Mouse (Mus musculus) adipose tissue, adult 10 weeks (tissue): Measurements from ENCODE around the gene Olfr1265. TPM values are rescaled to one million over a fixed set of nuclear protein-coding genes. Genes with fewer than 3 reads are reported as not detected.

Experiments
- polyA plus RNA-seq: library from polyadenylated mRNA; stranded (reverse); fragments of 350-450 nt; fragmentation: Illumina TruSeq; extraction: RNeasy Lipid Tissue Mini Kit (QIAGEN cat#74804); gene quantifications from one replicate; pipeline ENCODE4 v1.2.3, GENCODE M21; 2014; ENCODE audit warnings: low read depth, low replicate concordance

The Olfr1265 gene
- not detected for polyA plus RNA-seq

GRCm38 (mm10) chr2:90035037-90035436, at the start of gene Olfr1265:
Olfr1265 (plus strand) TSS chr2:90035337.

GRCm38 (mm10) chr2:89990921-89991320, 44.2 kb upstream of the Olfr1265 start, which contains the start of gene Olfr1261:
Olfr1261 (plus strand) TSS chr2:89991221.

DNA sequence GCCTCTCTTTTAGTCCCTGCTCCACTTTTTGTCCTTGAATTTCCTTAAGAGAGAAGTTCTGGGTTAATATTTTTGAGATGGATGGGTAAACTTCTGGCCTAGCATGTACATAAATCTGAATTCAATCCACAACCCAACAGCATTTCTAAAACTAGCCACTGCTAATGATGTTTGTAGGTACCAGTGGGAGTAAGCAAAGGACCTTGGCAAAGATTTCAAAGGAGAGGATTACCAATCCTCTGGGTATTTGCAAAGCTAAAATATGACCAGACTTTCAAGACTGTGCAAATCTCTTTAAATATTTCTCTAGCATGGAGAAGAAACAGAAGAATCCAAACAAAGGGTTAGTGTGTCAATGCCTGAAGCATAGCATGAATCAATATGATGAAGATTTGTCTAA, 35.3 kb upstream of the Olfr1265 start, which contains the start of gene Olfr1262:
Gene Olfr1262, plus strand, starts transcription at position 301 of the 400 bp plus-strand sequence.

DNA sequence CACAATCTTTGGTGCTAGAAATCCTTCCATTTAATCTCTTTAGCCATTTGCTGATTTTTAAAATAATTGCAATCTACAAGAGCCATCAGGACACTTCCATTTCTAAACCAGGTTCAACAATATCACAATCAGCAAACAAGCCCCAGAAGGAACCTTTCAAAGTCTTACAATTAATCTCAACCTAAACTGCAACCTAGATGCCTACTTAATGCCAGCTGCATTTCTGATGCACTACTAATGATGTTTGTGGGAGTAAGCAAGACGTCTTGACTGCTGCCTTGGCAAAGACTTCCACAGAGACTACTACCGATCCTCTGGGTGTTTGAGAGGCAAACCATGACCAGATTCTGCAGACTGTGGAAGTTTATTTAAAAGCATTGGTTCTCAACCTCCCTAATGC, 23.3 kb upstream of the Olfr1265 start, which contains the start of gene Olfr1263:
Gene Olfr1263, plus strand, starts transcription at position 301 of the 400 bp plus-strand sequence.

GRCm38 (mm10) chr2:90025477-90025876, 9.7 kb upstream of the Olfr1265 start, which contains the start of gene Olfr1264:
Olfr1264 (minus strand) TSS chr2:90025577.

GRCm38 (mm10) chr2:90063494-90063893, 28.4 kb downstream of the Olfr1265 start, which contains the start of gene Olfr140:
Olfr140 (minus strand) TSS chr2:90063594.

Other genes with a start within 250 kb of the Olfr1265 start
- not detected for gene Olfr1254, start 241.7 kb upstream of the Olfr1265 start, polyA plus RNA-seq
- gene Olfr1255, start 223.3 kb upstream of the Olfr1265 start, polyA plus RNA-seq: not detected
- not detected for gene Olfr1256, start 193.8 kb upstream of the Olfr1265 start, polyA plus RNA-seq
- gene Olfr48, start 187.1 kb upstream of the Olfr1265 start, polyA plus RNA-seq: not detected
- gene Olfr1257, start 156.9 kb upstream of the Olfr1265 start, polyA plus RNA-seq: not detected
- gene Olfr1258, start 108.0 kb upstream of the Olfr1265 start, polyA plus RNA-seq: not detected
- gene Olfr1259, start 86.7 kb upstream of the Olfr1265 start, polyA plus RNA-seq: not detected
- gene Olfr1260, start 61.0 kb upstream of the Olfr1265 start, polyA plus RNA-seq: not detected
- gene Olfr1261, start 44.1 kb upstream of the Olfr1265 start, polyA plus RNA-seq: not detected
- gene Olfr1262, start 35.2 kb upstream of the Olfr1265 start, polyA plus RNA-seq: not detected
- gene Olfr1263, start 23.2 kb upstream of the Olfr1265 start, polyA plus RNA-seq: not detected
- not detected for gene Olfr1264, start 9.8 kb upstream of the Olfr1265 start, polyA plus RNA-seq
- not detected for gene Olfr140, start 28.3 kb downstream of the Olfr1265 start, polyA plus RNA-seq
- not detected for gene Olfr1269, start 86.1 kb downstream of the Olfr1265 start, polyA plus RNA-seq
- gene Olfr32, start 107.0 kb downstream of the Olfr1265 start, polyA plus RNA-seq: not detected
- gene Olfr1270, start 117.8 kb downstream of the Olfr1265 start, polyA plus RNA-seq: not detected
- gene Olfr1506, start 189.2 kb downstream of the Olfr1265 start, polyA plus RNA-seq: not detected
- not detected for gene Olfr142, start 222.3 kb downstream of the Olfr1265 start, polyA plus RNA-seq
- not detected for gene Olfr1271, start 235.7 kb downstream of the Olfr1265 start, polyA plus RNA-seq